Mouse (Mus musculus): Measurements from ENCODE around the gene Peli3.

The Peli3 gene

DNA sequence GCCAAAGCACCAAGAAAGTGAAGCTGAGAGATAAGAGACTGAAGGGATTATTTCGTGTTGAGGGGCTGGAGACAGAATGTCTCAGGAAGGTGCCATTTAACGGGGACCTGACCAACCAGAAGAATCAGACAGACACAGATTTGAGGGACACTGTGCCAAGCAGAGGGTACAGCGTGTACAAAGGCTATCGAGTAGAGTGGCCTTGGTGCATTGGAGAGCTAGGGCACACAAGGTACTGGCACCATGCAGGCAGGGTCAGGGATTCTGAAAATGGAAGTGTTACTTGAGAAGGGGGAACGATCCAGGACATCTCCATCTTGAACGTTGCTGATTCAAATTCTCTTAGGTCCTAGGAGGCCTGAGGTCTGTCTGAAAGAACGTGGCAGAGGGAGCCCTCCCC lies 33.6 kb downstream of the Peli3 start:
- no peak for DNase-seq (ENCODE audit: low read depth)

DNA sequence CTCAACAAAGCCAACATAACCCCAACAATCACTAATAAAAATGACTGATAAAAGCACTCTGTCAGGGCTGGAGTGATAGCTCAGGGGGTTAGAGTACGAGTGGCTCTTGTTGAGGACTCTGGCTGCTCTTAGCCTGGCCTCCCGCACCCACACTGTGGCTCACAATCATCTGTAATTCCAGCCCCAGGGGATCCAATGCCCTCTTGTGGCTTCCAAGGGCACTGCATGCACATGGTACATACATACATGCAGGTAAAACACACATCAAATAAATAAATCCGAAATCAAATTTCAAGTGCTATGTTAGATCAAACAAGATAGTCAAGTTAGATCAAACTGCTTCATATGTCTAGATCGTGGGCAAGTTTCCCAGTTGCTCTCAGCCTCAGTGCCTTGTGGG lies 34.8 kb downstream of the Peli3 start:
- DNase-seq (ENCODE audit: low read depth), result peak; percentile 32

DNA sequence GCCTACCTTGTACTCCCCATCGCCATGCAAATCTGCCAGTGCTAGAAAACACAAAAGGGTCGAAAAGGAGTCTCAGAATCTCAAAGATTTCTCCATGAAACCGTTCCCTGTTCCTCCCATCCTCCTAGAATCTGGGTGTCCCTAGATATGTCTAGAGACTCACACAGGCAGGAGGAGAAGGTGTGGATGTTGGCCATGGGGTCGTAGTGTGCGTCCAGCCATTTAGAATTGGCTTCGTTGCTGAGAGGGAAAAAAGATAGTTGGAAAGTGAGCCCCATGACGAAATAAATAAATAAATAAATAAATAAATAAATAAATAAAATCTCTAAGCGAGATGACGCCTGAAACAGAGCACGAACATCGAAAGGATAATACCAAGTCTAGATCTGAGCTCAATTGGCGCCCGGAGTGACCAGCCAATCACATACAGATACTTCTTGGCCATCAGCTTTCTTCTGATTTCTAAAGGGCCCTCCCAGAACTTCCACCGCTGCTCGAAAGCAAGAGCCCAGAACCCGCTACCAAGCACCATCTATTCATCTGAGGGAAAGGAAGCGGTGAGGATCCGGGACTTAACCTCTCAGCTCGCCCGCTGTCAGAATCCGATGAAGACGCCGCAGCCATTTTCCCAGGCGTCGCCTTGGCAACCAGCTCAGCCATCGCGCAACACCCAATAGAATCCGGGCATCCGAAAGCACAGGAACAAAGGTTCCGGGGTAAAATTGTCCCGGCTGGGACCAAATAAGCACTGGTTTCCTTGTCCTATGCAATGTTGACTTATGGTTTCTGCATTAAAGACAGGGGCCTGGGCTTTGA lies 36.7 kb downstream of the Peli3 start, which contains the start of gene Bbs1:
Gene Bbs1, minus strand, starts transcription at position 650 of the 816 bp plus-strand sequence.
- no peak for DNase-seq (ENCODE audit: low read depth)

DNA sequence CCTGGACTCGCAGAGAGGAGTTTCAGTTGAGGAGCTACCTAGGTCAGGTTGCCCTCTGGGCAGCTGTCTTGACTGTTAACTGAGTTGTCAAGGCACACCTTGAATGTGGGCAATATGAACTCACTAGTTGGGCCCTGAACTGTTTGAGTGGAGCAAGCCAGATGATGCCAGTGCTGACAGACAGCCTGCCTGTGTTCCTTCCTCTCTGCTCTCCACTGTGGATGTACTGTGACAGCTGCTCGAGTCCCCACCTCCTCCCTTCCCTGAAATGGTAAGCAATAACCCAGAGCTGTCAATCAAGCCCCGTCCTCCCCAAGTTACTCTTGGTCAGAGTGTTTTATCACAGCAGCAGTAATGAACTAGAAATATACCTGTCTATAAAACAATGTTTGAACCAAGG lies 43.0 kb downstream of the Peli3 start:
- no peak for DNase-seq (ENCODE audit: low read depth)

DNA sequence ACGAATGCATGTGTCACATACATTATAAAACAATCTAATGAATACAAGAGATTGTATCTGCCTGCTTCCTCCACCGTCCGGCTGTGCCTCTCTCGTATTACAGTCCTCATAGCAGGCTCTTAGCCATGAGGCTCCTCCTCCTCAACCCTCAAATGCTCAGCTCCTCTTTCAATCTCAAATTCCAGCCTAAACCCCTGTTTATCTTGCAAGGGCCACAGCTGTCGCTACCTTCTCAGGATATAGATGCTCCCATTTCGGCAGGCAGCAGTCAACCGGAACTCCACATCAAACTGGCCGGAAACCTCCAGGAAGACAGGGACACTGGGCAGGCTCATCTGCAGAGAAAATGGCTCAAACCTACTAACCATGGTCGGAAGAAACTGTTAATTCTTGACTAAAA lies 44.0 kb downstream of the Peli3 start:
- no peak for DNase-seq (ENCODE audit: low read depth)

DNA sequence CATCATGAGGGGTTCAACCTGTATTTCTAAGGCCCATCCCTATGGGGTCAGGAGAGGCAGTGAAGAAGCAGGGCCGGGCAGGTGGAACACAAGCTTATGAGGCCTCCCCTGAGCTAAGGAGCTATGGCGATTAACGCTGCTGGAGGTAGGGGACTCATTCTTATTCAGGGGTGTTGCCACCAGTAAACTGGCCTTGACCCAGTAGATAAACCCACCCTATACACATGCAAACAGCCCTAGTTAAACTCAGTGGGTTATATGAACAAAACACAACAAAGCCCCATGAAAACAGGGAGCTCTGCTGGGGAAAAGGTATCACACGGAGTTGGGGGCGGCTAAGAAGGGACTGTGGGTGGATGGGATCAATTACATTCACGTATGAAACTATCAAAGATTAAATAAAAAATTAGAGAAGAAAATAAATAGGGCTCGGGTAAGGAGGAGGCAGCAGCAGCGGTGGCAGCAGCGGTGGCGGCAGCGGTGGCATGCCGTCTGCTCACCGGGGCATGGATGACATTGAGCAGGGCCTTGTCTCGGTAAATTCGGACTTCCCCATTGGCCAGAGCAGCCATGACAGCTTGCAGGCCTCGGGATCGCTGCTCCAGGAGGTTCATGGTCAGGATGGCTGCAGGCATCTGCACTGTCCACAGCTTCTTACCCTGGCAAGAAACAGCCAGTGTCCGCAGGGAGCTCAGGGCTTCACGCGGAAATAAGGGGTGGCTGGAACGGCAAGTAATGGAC lies 46.0 kb downstream of the Peli3 start:
- DNase-seq (ENCODE audit: low read depth), result no peak

DNA sequence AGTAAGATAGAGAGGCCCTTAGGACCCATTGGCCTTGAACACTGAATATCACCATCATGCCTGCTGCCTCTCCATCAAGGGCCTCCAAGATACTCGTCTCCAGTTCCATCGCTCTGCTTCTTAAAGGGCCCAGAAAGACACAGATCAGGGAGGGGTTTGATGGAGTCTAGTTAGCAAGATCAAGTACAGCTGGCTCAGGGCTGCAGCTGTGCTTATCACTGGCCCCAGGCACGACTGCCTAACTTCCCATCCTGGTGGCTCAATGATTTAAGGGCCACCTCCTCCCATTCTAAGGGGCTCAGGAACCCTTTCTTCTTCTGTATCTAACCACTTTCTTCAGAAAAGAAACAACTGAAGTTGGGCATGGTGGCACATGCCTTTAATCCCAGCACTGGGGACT lies 51.1 kb downstream of the Peli3 start:
- no peak for DNase-seq (ENCODE audit: low read depth)

DNA sequence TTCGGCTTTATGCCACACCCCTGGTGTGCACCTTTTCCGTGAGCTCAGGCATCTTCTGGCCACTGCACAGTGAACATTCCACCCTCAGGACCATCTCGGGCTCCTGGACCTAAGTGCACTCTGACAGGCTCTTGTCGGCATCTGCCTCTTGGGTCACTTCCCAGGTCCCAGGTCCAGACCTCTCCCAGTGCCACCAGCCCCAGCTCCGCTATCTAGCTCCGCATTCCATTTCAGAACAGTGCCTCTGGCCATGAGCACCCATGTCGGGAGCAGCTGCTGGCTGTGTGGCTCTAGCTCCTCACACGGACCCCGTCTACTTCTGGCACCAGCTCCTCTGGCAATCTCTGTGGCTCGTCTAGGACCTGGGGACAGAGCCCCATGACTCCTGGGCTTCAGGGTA lies 53.1 kb downstream of the Peli3 start:
- DNase-seq (ENCODE audit: low read depth), result no peak

DNA sequence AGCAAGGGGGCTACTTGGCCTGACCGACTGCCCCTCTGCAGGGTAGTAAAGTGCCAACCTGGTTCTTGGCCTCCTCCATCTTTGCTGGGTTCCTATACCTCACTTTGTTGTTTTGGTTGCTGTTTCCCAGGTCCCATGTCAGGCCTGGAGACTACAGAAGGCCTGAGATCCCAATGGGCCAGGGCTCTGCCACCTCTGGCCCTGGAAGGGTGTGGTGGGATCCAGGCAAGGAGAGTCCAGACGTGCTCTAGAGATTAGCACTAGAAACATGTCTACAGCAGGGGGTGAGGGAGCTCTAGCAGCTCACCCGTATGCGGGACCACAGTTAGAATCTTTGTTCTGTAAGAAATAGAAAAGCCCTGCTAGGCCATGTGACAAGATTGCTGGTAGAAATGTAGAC lies 59.0 kb downstream of the Peli3 start:
- no peak for DNase-seq (ENCODE audit: low read depth)
